Mouse (Mus musculus) ES-Bruce4 (cell line): ENCODE data around the gene Fastkd5.

Source experiments
- CTCF ChIP-seq: IDR thresholded peaks from one replicate; pipeline ENCODE4 v1.8.1; 2011; ENCODE audit warnings: low read depth, low read length
- POLR2A ChIP-seq: IDR thresholded peaks from one replicate; pipeline ENCODE4 v1.8.1; 2011; ENCODE audit warnings: low read length; ENCODE audit not compliant: insufficient read depth

DNA sequence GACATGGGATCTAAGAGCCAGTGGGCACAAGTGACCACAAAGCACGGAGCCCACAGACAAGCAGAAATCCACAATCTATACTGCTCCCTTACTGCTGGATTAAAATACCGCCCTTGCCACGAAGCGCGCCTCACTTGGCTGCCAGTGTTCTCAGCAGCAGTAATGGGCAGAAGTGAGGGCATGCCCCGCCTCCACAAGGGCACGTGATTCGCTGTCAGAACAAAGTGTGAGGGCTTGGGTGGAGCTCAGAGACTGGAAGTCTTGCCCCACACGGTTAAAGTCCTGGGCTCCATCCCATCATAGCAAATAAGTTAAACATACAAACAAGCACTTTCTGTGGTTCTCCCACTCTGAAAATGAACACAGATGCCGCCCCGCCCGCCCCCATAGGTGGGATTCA is 52.2 kb downstream of the Fastkd5 start:
- TF ChIP-seq CTCF (no peak), POLR2A (no peak)
